Mouse (Mus musculus): ENCODE measurements around the gene Limd1. TPM values are rescaled to one million over a fixed set of nuclear protein-coding genes. Genes with fewer than 3 reads are reported as not detected.

Limd1 gene
- polyA plus RNA-seq, 1 experiment from 2014 or later, result 15.8 TPM

- H3K9ac ChIP-seq (replicated peaks; ENCODE audit: low read depth, low read length), result no peak overlapping the region
- WGBS, result 86% methylated on average over 2 of the region's 2 CpGs
- H3K27ac ChIP-seq (ENCODE audit: low read length), result no peak overlapping the region
- no peaks in the 10 kb centered on the region for H3K36me3 ChIP-seq (ENCODE audit: control insufficient read depth, insufficient read depth)
- no peak overlapping the region for H3K4me3 ChIP-seq (replicated peaks; ENCODE audit: low read length)
- no peaks in the 10 kb centered on the region for H3K9me3 ChIP-seq (ENCODE audit: control insufficient read depth, low read length)
- ATAC-seq, result no peak
- no peaks in the 10 kb centered on the region; the same call in none of the 2 replicates for H3K4me1 ChIP-seq (replicated peaks; ENCODE audit: control insufficient read depth, insufficient read depth, low read length)
- H3K27me3 ChIP-seq (replicated peaks; ENCODE audit: control insufficient read depth, insufficient read depth, low read length), result no peaks in the 10 kb centered on the region
- no peak overlapping the region for H3K4me2 ChIP-seq (ENCODE audit: low read length)
Observed at GRCm38 (mm10) chr9:123507380-123507779, 28.9 kb downstream of the Limd1 start.

GRCm38 (mm10) chr9:123508986-123509385, 30.5 kb downstream of the Limd1 start:
- no peak for ATAC-seq
- H3K9ac ChIP-seq (replicated peaks; ENCODE audit: low read depth, low read length), result no peak overlapping the region

GRCm38 (mm10) chr9:123509638-123510604, 31.4 kb downstream of the Limd1 start:
- peak; percentile 59; the same call in 1 of the 2 replicates for ATAC-seq
- Histone ChIP-seq H3K4me1 (replicated peaks; ENCODE audit: control insufficient read depth, insufficient read depth, low read length) (no peaks in the 10 kb centered on the region; the same call in 1 of the 2 replicates), H3K9me3 (ENCODE audit: control insufficient read depth, low read length) (no peaks in the 10 kb centered on the region), H3K27ac (ENCODE audit: low read length) (no peak overlapping the region; the same call in 1 of the 2 replicates), H3K36me3 (ENCODE audit: control insufficient read depth, insufficient read depth) (no peaks in the 10 kb centered on the region), H3K9ac (replicated peaks; ENCODE audit: low read depth, low read length) (no peak overlapping the region), H3K4me3 (replicated peaks; ENCODE audit: low read length) (no peak overlapping the region), H3K4me2 (ENCODE audit: low read length) (no peak overlapping the region), H3K27me3 (replicated peaks; ENCODE audit: control insufficient read depth, insufficient read depth, low read length) (no peaks in the 10 kb centered on the region)
- 77% methylated on average over 8 of the region's 8 CpGs for WGBS

More at GRCm38 (mm10) chr9:123508986-123509385, 30.5 kb downstream of the Limd1 start:
- H3K27me3 ChIP-seq (replicated peaks; ENCODE audit: control insufficient read depth, insufficient read depth, low read length), result no peaks in the 10 kb centered on the region
- H3K9me3 ChIP-seq (ENCODE audit: control insufficient read depth, low read length), result no peaks in the 10 kb centered on the region
- H3K4me3 ChIP-seq (replicated peaks; ENCODE audit: low read length), result no peak overlapping the region
- H3K36me3 ChIP-seq (ENCODE audit: control insufficient read depth, insufficient read depth), result no peaks in the 10 kb centered on the region
- WGBS, result 79% methylated on average over 2 of the region's 2 CpGs
- no peak overlapping the region for H3K27ac ChIP-seq (ENCODE audit: low read length)
- H3K4me1 ChIP-seq (replicated peaks; ENCODE audit: control insufficient read depth, insufficient read depth, low read length), result no peaks in the 10 kb centered on the region; the same call in 1 of the 2 replicates
- no peak overlapping the region for H3K4me2 ChIP-seq (ENCODE audit: low read length)

GRCm38 (mm10) chr9:123510926-123511325, 32.4 kb downstream of the Limd1 start:
- ATAC-seq, result no peak
- Histone ChIP-seq H3K27me3 (replicated peaks; ENCODE audit: control insufficient read depth, insufficient read depth, low read length) (no peaks in the 10 kb centered on the region), H3K4me1 (replicated peaks; ENCODE audit: control insufficient read depth, insufficient read depth, low read length) (no peaks in the 10 kb centered on the region; the same call in 1 of the 2 replicates), H3K4me3 (replicated peaks; ENCODE audit: low read length) (no peak overlapping the region), H3K36me3 (ENCODE audit: control insufficient read depth, insufficient read depth) (no peaks in the 10 kb centered on the region), H3K4me2 (ENCODE audit: low read length) (no peak overlapping the region), H3K27ac (ENCODE audit: low read length) (no peak overlapping the region), H3K9ac (replicated peaks; ENCODE audit: low read depth, low read length) (no peak overlapping the region), H3K9me3 (ENCODE audit: control insufficient read depth, low read length) (no peaks in the 10 kb centered on the region)
- 94% methylated on average over 5 of the region's 5 CpGs for whole genome bisulfite sequencing

GRCm38 (mm10) chr9:123512482-123512881, 34.0 kb downstream of the Limd1 start:
- H3K4me3 ChIP-seq (replicated peaks; ENCODE audit: low read length), result no peak overlapping the region
- no peak for ATAC-seq
- H3K4me1 ChIP-seq (replicated peaks; ENCODE audit: control insufficient read depth, insufficient read depth, low read length), result no peaks in the 10 kb centered on the region; the same call in 1 of the 2 replicates
- no peaks in the 10 kb centered on the region for H3K36me3 ChIP-seq (ENCODE audit: control insufficient read depth, insufficient read depth)
- no peak overlapping the region for H3K9ac ChIP-seq (replicated peaks; ENCODE audit: low read depth, low read length)
- no peak overlapping the region for H3K4me2 ChIP-seq (ENCODE audit: low read length)
- H3K27me3 ChIP-seq (replicated peaks; ENCODE audit: control insufficient read depth, insufficient read depth, low read length), result no peaks in the 10 kb centered on the region
- WGBS, result 87% methylated on average over 2 of the region's 2 CpGs
- no peak overlapping the region for H3K27ac ChIP-seq (ENCODE audit: low read length)
- H3K9me3 ChIP-seq (ENCODE audit: control insufficient read depth, low read length), result no peaks in the 10 kb centered on the region

GRCm38 (mm10) chr9:123515087-123515486, 36.6 kb downstream of the Limd1 start:
- no peak for ATAC-seq
- H3K4me2 ChIP-seq (ENCODE audit: low read length), result no peak overlapping the region
- no peak overlapping the region for H3K9ac ChIP-seq (replicated peaks; ENCODE audit: low read depth, low read length)
- no peaks in the 10 kb centered on the region for H3K9me3 ChIP-seq (ENCODE audit: control insufficient read depth, low read length)
- no peaks in the 10 kb centered on the region for H3K4me1 ChIP-seq (replicated peaks; ENCODE audit: control insufficient read depth, insufficient read depth, low read length)
- 86% methylated on average over 2 of the region's 2 CpGs for WGBS
- H3K27ac ChIP-seq (ENCODE audit: low read length), result no peak overlapping the region
- no peaks in the 10 kb centered on the region for H3K27me3 ChIP-seq (replicated peaks; ENCODE audit: control insufficient read depth, insufficient read depth, low read length)
- H3K4me3 ChIP-seq (replicated peaks; ENCODE audit: low read length), result no peak overlapping the region
- H3K36me3 ChIP-seq (ENCODE audit: control insufficient read depth, insufficient read depth), result no peaks in the 10 kb centered on the region

GRCm38 (mm10) chr9:123516641-123517385, 38.3 kb downstream of the Limd1 start:
- H3K4me1 ChIP-seq (replicated peaks; ENCODE audit: control insufficient read depth, insufficient read depth, low read length), result no peaks in the 10 kb centered on the region

GRCm38 (mm10) chr9:123518969-123519894, 40.7 kb downstream of the Limd1 start:
- H3K4me1 ChIP-seq (replicated peaks; ENCODE audit: control insufficient read depth, insufficient read depth, low read length), result no peaks in the 10 kb centered on the region

More at GRCm38 (mm10) chr9:123516641-123517385, 38.3 kb downstream of the Limd1 start:
- no peak overlapping the region for H3K4me3 ChIP-seq (replicated peaks; ENCODE audit: low read length)
- no peaks in the 10 kb centered on the region for H3K9me3 ChIP-seq (ENCODE audit: control insufficient read depth, low read length)
- no peaks in the 10 kb centered on the region for H3K36me3 ChIP-seq (ENCODE audit: control insufficient read depth, insufficient read depth)
- H3K4me2 ChIP-seq (ENCODE audit: low read length), result no peak overlapping the region
- no peak overlapping the region for H3K9ac ChIP-seq (replicated peaks; ENCODE audit: low read depth, low read length)
- no peak overlapping the region for H3K27ac ChIP-seq (ENCODE audit: low read length)
- 93% methylated on average over 7 of the region's 7 CpGs for WGBS
- ATAC-seq, result no peak
- H3K27me3 ChIP-seq (replicated peaks; ENCODE audit: control insufficient read depth, insufficient read depth, low read length), result no peaks in the 10 kb centered on the region

More at GRCm38 (mm10) chr9:123518969-123519894, 40.7 kb downstream of the Limd1 start:
- Histone ChIP-seq H3K9me3 (ENCODE audit: control insufficient read depth, low read length) (no peaks in the 10 kb centered on the region), H3K36me3 (ENCODE audit: control insufficient read depth, insufficient read depth) (no peaks in the 10 kb centered on the region), H3K27me3 (replicated peaks; ENCODE audit: control insufficient read depth, insufficient read depth, low read length) (no peaks in the 10 kb centered on the region), H3K9ac (replicated peaks; ENCODE audit: low read depth, low read length) (no peak overlapping the region), H3K4me2 (ENCODE audit: low read length) (no peak overlapping the region), H3K4me3 (replicated peaks; ENCODE audit: low read length) (no peak overlapping the region), H3K27ac (ENCODE audit: low read length) (no peak overlapping the region)
- no peak for ATAC-seq
- WGBS, result 92% methylated on average over 13 of the region's 13 CpGs
